Comparison of ENCODE assay signal across 17 mouse cellular contexts in genomic region chrX:99667596-99667995, GRCm38 (mm10).
"Had no signal": no experiment of that assay in that cellular context is flagged by ENCODE, and none has a peak within 500 bp of the region (broad histone marks: within the 10 kb centered on the region; RNA-seq: fewer than 3 reads in every experiment).

No protein-coding gene starts in this region.

- H3K4me1 ChIP-seq: liver, embryonic 13.5 days; liver, embryonic 15.5 days; midbrain, embryonic 13.5 days; midbrain, embryonic 15.5 days; neural tube, embryonic 12.5 days; stomach, embryonic 15.5 days had no signal

- H3K9ac ChIP-seq: liver, embryonic 13.5 days; liver, embryonic 15.5 days; liver, postnatal 0 days; midbrain, embryonic 13.5 days; midbrain, embryonic 15.5 days; neural tube, embryonic 12.5 days; stomach, embryonic 15.5 days had no signal

- H3K27me3 ChIP-seq: neural tube, embryonic 12.5 days had no signal

- DNase-seq: liver, embryonic 13.5 days; liver, postnatal 0 days; lung, postnatal 10 days; right cerebral cortex, postnatal 14 days; thymus, adult 2 months; thymus, postnatal 25 days; thymus, postnatal 4 days had no signal

- ATAC-seq: liver, postnatal 0 days; midbrain, embryonic 13.5 days; midbrain, embryonic 15.5 days had no signal

- H3K9me3 ChIP-seq: liver, embryonic 13.5 days; liver, embryonic 15.5 days; megakaryocyte, embryonic 14.5 days; midbrain, embryonic 13.5 days; midbrain, embryonic 15.5 days; neural tube, embryonic 12.5 days; stomach, embryonic 15.5 days had no signal

- H3K4me2 ChIP-seq: liver, embryonic 11.5 days; liver, embryonic 13.5 days; liver, embryonic 15.5 days; midbrain, embryonic 11.5 days; midbrain, embryonic 13.5 days; midbrain, embryonic 15.5 days; neural tube, embryonic 12.5 days; stomach, embryonic 15.5 days had no signal

- H3K36me3 ChIP-seq: liver, embryonic 13.5 days; liver, embryonic 15.5 days; midbrain, embryonic 13.5 days; midbrain, embryonic 15.5 days; neural tube, embryonic 12.5 days; stomach, embryonic 15.5 days had no signal

- H3K27ac ChIP-seq: liver, embryonic 13.5 days; liver, embryonic 15.5 days; macrophage; midbrain, embryonic 13.5 days; midbrain, embryonic 15.5 days; neural tube, embryonic 12.5 days; stomach, embryonic 15.5 days; stomach, postnatal 0 days had no signal

- H3K4me3 ChIP-seq: liver, embryonic 13.5 days; liver, embryonic 15.5 days; megakaryocyte, embryonic 14.5 days; midbrain, embryonic 13.5 days; midbrain, embryonic 15.5 days; neural tube, embryonic 12.5 days; stomach, embryonic 15.5 days had no signal
